Mouse (Mus musculus): ENCODE results near the gene Csnk2b.

- TF ChIP-seq GATA1 (IDR thresholded peaks at IDR 0.05; ENCODE audit: borderline replicate concordance, low read length) (no peak), FLI1 (IDR thresholded peaks at IDR 0.05; ENCODE audit: low read length) (no peak)
Measured at GRCm38 (mm10) chr17:35154616-35155015, 32.8 kb upstream of the Csnk2b start.

Measured in megakaryocyte, embryonic 14.5 days (primary cell).